Mouse (Mus musculus): Measurements from ENCODE around the gene Slamf6. TPM values are rescaled to one million over a fixed set of nuclear protein-coding genes. Genes with fewer than 3 reads are reported as not detected.

Slamf6 gene
- polyA plus RNA-seq, 1 experiment from 2014 or later: 0.06 TPM

- no peaks in the 10 kb centered on the region for H3K27me3 ChIP-seq (ENCODE audit: control insufficient read depth, insufficient read depth, low read length)
- H3K36me3 ChIP-seq (ENCODE audit: control insufficient read depth, insufficient read depth, low read length): no peaks in the 10 kb centered on the region
- no peak overlapping the region for H3K4me2 ChIP-seq (replicated peaks; ENCODE audit: low read depth)
- no peak overlapping the region for H3K9ac ChIP-seq (ENCODE audit: low read length)
- no peak overlapping the region for H3K27ac ChIP-seq (replicated peaks)
- no peaks in the 10 kb centered on the region for H3K9me3 ChIP-seq (ENCODE audit: control insufficient read depth, low read length)
- WGBS: 62% methylated on average over 11 of the region's 11 CpGs
- ATAC-seq (ENCODE audit: low FRiP score, low TSS enrichment) (no peak), DNase-seq (ENCODE audit: low spot score) (no peak)
- H3K4me1 ChIP-seq (replicated peaks; ENCODE audit: control insufficient read depth, insufficient read depth): no peaks in the 10 kb centered on the region
- H3K4me3 ChIP-seq (ENCODE audit: low read depth, low read length): no peak overlapping the region
- TF ChIP-seq CTCF (IDR thresholded peaks at IDR 0.05; ENCODE audit: low read depth): no peak
- TF ChIP-seq EP300 (optimal IDR thresholded peaks at IDR 0.05): no peak
Observed at GRCm38 (mm10) chr1:171948161-171948945, 31.0 kb downstream of the Slamf6 start.

GRCm38 (mm10) chr1:171948946-171949508 lies 31.7 kb downstream of the Slamf6 start:
- Histone ChIP-seq H3K27me3 (ENCODE audit: control insufficient read depth, insufficient read depth, low read length) (no peaks in the 10 kb centered on the region), H3K4me3 (ENCODE audit: low read depth, low read length) (no peak overlapping the region), H3K4me1 (replicated peaks; ENCODE audit: control insufficient read depth, insufficient read depth) (no peaks in the 10 kb centered on the region), H3K36me3 (ENCODE audit: control insufficient read depth, insufficient read depth, low read length) (no peaks in the 10 kb centered on the region), H3K4me2 (replicated peaks; ENCODE audit: low read depth) (no peak overlapping the region), H3K9ac (ENCODE audit: low read length) (no peak overlapping the region), H3K27ac (replicated peaks) (no peak overlapping the region), H3K9me3 (ENCODE audit: control insufficient read depth, low read length) (no peaks in the 10 kb centered on the region)
- DNase-seq (ENCODE audit: low spot score): no peak
- no peak for ATAC-seq (ENCODE audit: low FRiP score, low TSS enrichment)
- 80% methylated on average over 6 of the region's 6 CpGs for WGBS
- TF ChIP-seq CTCF (IDR thresholded peaks at IDR 0.05; ENCODE audit: low read depth): no peak
- TF ChIP-seq EP300 (optimal IDR thresholded peaks at IDR 0.05): no peak

GRCm38 (mm10) chr1:171955071-171955470 lies 37.8 kb downstream of the Slamf6 start:
- no peak for ATAC-seq (ENCODE audit: low FRiP score, low TSS enrichment)
- 63% methylated on average over 6 of the region's 6 CpGs for WGBS
- no peak overlapping the region for H3K9ac ChIP-seq (ENCODE audit: low read length)

DNA sequence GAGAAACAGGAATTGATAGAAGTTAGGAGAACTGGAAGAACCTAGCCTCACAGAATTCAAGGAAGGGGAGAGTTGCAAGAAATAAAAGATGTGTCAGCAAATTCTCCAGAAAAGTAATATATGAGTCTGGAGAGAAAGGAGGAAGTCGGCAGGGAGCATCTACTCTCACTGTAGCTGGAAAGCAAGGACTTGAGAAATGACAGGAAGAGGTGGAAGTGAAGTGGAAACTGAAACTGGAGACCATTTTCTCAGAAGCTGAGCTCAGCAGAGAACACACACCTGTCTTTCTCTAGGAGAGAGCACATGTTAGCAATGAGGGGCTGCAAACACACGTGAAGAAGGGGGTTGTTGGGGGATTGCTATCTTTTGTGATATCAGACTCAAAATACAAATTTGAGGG lies 40.1 kb downstream of the Slamf6 start:
- H3K27me3 ChIP-seq (ENCODE audit: control insufficient read depth, insufficient read depth, low read length): no peaks in the 10 kb centered on the region
- ATAC-seq (ENCODE audit: low FRiP score, low TSS enrichment) (no peak), DNase-seq (ENCODE audit: low spot score) (no peak)
- H3K4me2 ChIP-seq (replicated peaks; ENCODE audit: low read depth): no peak overlapping the region
- H3K4me1 ChIP-seq (replicated peaks; ENCODE audit: control insufficient read depth, insufficient read depth): no peaks in the 10 kb centered on the region
- H3K27ac ChIP-seq (replicated peaks): no peak overlapping the region
- H3K9ac ChIP-seq (ENCODE audit: low read length): no peak overlapping the region
- TF ChIP-seq CTCF (IDR thresholded peaks at IDR 0.05; ENCODE audit: low read depth): no peak
- TF ChIP-seq EP300 (optimal IDR thresholded peaks at IDR 0.05): no peak
- H3K36me3 ChIP-seq (ENCODE audit: control insufficient read depth, insufficient read depth, low read length): no peaks in the 10 kb centered on the region
- no peak overlapping the region for H3K4me3 ChIP-seq (ENCODE audit: low read depth, low read length)
- H3K9me3 ChIP-seq (ENCODE audit: control insufficient read depth, low read length): no peaks in the 10 kb centered on the region
- WGBS: 56% methylated on average over 2 of the region's 2 CpGs

More at GRCm38 (mm10) chr1:171955071-171955470, 37.8 kb downstream of the Slamf6 start:
- Histone ChIP-seq H3K4me1 (replicated peaks; ENCODE audit: control insufficient read depth, insufficient read depth) (no peaks in the 10 kb centered on the region), H3K27ac (replicated peaks) (no peak overlapping the region), H3K4me2 (replicated peaks; ENCODE audit: low read depth) (no peak overlapping the region), H3K9me3 (ENCODE audit: control insufficient read depth, low read length) (no peaks in the 10 kb centered on the region), H3K27me3 (ENCODE audit: control insufficient read depth, insufficient read depth, low read length) (no peaks in the 10 kb centered on the region), H3K4me3 (ENCODE audit: low read depth, low read length) (no peak overlapping the region), H3K36me3 (ENCODE audit: control insufficient read depth, insufficient read depth, low read length) (no peaks in the 10 kb centered on the region)
- no peak for DNase-seq (ENCODE audit: low spot score)
- TF ChIP-seq CTCF (IDR thresholded peaks at IDR 0.05; ENCODE audit: low read depth) (no peak), EP300 (optimal IDR thresholded peaks at IDR 0.05) (no peak)

- Histone ChIP-seq H3K4me3 (ENCODE audit: low read depth, low read length) (no peak overlapping the region), H3K36me3 (ENCODE audit: control insufficient read depth, insufficient read depth, low read length) (no peaks in the 10 kb centered on the region), H3K9me3 (ENCODE audit: control insufficient read depth, low read length) (no peaks in the 10 kb centered on the region), H3K27ac (replicated peaks) (no peak overlapping the region), H3K4me1 (replicated peaks; ENCODE audit: control insufficient read depth, insufficient read depth) (no peaks in the 10 kb centered on the region), H3K9ac (ENCODE audit: low read length) (no peak overlapping the region), H3K27me3 (ENCODE audit: control insufficient read depth, insufficient read depth, low read length) (no peaks in the 10 kb centered on the region), H3K4me2 (replicated peaks; ENCODE audit: low read depth) (no peak overlapping the region)
- no peak for TF ChIP-seq CTCF (IDR thresholded peaks at IDR 0.05; ENCODE audit: low read depth)
- TF ChIP-seq EP300 (optimal IDR thresholded peaks at IDR 0.05): no peak
- ATAC-seq (ENCODE audit: low FRiP score, low TSS enrichment) (no peak), DNase-seq (ENCODE audit: low spot score) (no peak)
- 91% methylated on average over 5 of the region's 5 CpGs for WGBS
Observed at GRCm38 (mm10) chr1:171960726-171961125, 43.4 kb downstream of the Slamf6 start.

DNA sequence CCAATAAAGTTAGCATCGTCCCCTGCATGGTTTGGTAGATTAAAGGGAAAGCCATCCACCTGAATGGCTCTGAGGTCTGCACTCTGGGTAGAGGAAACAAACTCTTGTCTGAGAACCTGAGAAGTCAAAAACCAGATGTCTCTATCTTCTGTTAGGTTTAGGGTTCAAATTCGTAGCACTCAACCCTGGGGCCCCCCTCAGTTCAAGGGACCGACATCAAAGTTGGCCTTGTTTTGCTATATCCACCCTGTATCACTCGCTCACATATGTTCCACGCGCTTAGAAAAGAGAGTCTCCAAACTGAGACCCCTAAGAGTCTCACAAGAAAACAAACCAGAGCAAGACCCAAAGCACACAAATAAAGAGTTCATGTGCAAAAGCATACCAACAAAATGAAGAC lies 44.4 kb downstream of the Slamf6 start:
- Histone ChIP-seq H3K4me3 (ENCODE audit: low read depth, low read length) (no peak overlapping the region), H3K9me3 (ENCODE audit: control insufficient read depth, low read length) (no peaks in the 10 kb centered on the region), H3K36me3 (ENCODE audit: control insufficient read depth, insufficient read depth, low read length) (no peaks in the 10 kb centered on the region), H3K27ac (replicated peaks) (no peak overlapping the region), H3K4me2 (replicated peaks; ENCODE audit: low read depth) (no peak overlapping the region), H3K4me1 (replicated peaks; ENCODE audit: control insufficient read depth, insufficient read depth) (no peaks in the 10 kb centered on the region), H3K27me3 (ENCODE audit: control insufficient read depth, insufficient read depth, low read length) (no peaks in the 10 kb centered on the region), H3K9ac (ENCODE audit: low read length) (no peak overlapping the region)
- DNase-seq (ENCODE audit: low spot score) (no peak), ATAC-seq (ENCODE audit: low FRiP score, low TSS enrichment) (no peak)
- WGBS: 80% methylated on average over 6 of the region's 6 CpGs
- no peak for TF ChIP-seq EP300 (optimal IDR thresholded peaks at IDR 0.05)
- no peak for TF ChIP-seq CTCF (IDR thresholded peaks at IDR 0.05; ENCODE audit: low read depth)
